Mouse (Mus musculus): ENCODE measurements around the gene Ptdss2. TPM values are rescaled to one million over a fixed set of nuclear protein-coding genes. Genes with fewer than 3 reads are reported as not detected.

The Ptdss2 gene
- polyA plus RNA-seq, 1 experiment from 2014 or later: 70.7 TPM

GRCm38 (mm10) chr7:141131904-141132755 lies 9.9 kb downstream of the Ptdss2 start:
- Histone ChIP-seq H3K9me3 (ENCODE audit: control insufficient read depth, low read length) (no peaks in the 10 kb centered on the region), H3K4me3 (ENCODE audit: low read depth, low read length) (peak overlapping the region; percentile 77), H3K27ac (ENCODE audit: low read depth, low read length) (no peak overlapping the region), H3K4me1 (ENCODE audit: control insufficient read depth, insufficient read depth, low read length) (peaks cover 9% of the 10 kb centered on the region), H3K27me3 (ENCODE audit: control insufficient read depth, insufficient read depth, low read length) (no peaks in the 10 kb centered on the region), H3K9ac (ENCODE audit: low read length) (peak overlapping the region; percentile 87), H3K36me3 (ENCODE audit: control insufficient read depth, insufficient read depth, low read length) (peaks cover 16% of the 10 kb centered on the region), H3K4me2 (peak overlapping the region; percentile 79)
- 60% methylated on average over 12 of the region's 12 CpGs for WGBS
- ATAC-seq (ENCODE audit: low FRiP score) (no peak), DNase-seq (ENCODE audit: low spot score, missing footprints) (peak; percentile 85)

GRCm38 (mm10) chr7:141141326-141141725 lies 19.1 kb downstream of the Ptdss2 start:
- no peak overlapping the region for H3K9ac ChIP-seq (ENCODE audit: low read length)
- no peak overlapping the region for H3K27ac ChIP-seq (ENCODE audit: low read depth, low read length)
- H3K4me2 ChIP-seq: no peak overlapping the region
- H3K36me3 ChIP-seq (ENCODE audit: control insufficient read depth, insufficient read depth, low read length): peaks cover 10% of the 10 kb centered on the region; the same call in 1 of the 2 replicates
- WGBS: 92% methylated on average over 4 of the region's 4 CpGs
- H3K4me3 ChIP-seq (ENCODE audit: low read depth, low read length): no peak overlapping the region
- ATAC-seq (ENCODE audit: low FRiP score) (no peak), DNase-seq (ENCODE audit: low spot score, missing footprints) (no peak)
- H3K9me3 ChIP-seq (ENCODE audit: control insufficient read depth, low read length): no peaks in the 10 kb centered on the region
- no peaks in the 10 kb centered on the region for H3K27me3 ChIP-seq (ENCODE audit: control insufficient read depth, insufficient read depth, low read length)
- no peaks in the 10 kb centered on the region for H3K4me1 ChIP-seq (ENCODE audit: control insufficient read depth, insufficient read depth, low read length)

DNA sequence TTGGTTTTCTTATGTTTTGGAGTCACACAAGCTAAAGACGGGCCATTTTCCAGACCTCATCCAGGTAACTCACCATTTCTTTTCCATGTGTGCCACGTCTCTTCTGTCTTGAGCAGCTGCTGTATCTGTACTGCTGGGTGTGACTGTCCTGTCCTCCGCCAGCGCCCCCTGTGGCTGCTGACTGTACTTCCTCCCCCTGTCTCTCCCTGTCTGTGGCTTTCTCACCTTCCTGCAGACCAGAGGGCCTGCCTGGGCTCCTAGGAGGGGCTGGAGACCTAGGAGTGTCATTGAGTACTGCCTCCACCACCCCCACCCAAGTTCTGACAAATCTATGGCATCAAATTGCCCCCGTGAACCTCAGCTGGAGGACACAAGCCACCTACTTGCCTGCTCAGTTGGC lies 20.9 kb downstream of the Ptdss2 start:
- ATAC-seq (ENCODE audit: low FRiP score) (no peak), DNase-seq (ENCODE audit: low spot score, missing footprints) (peak; percentile 86)
- H3K27me3 ChIP-seq (ENCODE audit: control insufficient read depth, insufficient read depth, low read length): no peaks in the 10 kb centered on the region
- no peak overlapping the region for H3K4me2 ChIP-seq
- H3K4me3 ChIP-seq (ENCODE audit: low read depth, low read length): no peak overlapping the region
- H3K27ac ChIP-seq (ENCODE audit: low read depth, low read length): no peak overlapping the region
- no peak overlapping the region for H3K9ac ChIP-seq (ENCODE audit: low read length)
- no peaks in the 10 kb centered on the region for H3K4me1 ChIP-seq (ENCODE audit: control insufficient read depth, insufficient read depth, low read length)
- peaks cover 4% of the 10 kb centered on the region; the same call in 1 of the 2 replicates for H3K36me3 ChIP-seq (ENCODE audit: control insufficient read depth, insufficient read depth, low read length)
- 56% methylated on average over 5 of the region's 5 CpGs for WGBS
- no peaks in the 10 kb centered on the region for H3K9me3 ChIP-seq (ENCODE audit: control insufficient read depth, low read length)

DNA sequence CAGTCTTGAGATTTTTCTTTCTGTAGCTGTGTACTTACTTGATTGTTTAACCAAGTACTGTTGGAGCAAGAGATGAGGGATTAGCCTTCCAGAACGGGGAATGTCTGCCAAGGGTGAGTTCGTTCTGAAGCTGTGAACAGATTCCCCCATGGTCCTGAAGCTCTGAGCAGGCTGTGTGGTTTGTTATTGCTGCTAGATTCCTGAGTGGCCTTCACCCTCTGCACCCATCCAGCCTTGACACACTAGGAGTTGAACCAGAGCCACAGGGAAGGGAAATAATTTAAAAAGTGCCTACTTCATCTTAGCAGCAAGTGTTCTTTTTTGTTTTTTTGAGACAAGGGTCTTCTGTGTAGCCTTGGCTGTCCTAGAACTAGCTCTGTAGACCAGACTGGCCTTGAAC lies 21.7 kb downstream of the Ptdss2 start:
- H3K9ac ChIP-seq (ENCODE audit: low read length): no peak overlapping the region
- 83% methylated on average over 2 of the region's 2 CpGs for WGBS
- H3K27me3 ChIP-seq (ENCODE audit: control insufficient read depth, insufficient read depth, low read length): no peaks in the 10 kb centered on the region
- no peak overlapping the region for H3K4me2 ChIP-seq
- no peak overlapping the region for H3K4me3 ChIP-seq (ENCODE audit: low read depth, low read length)
- H3K9me3 ChIP-seq (ENCODE audit: control insufficient read depth, low read length): no peaks in the 10 kb centered on the region
- no peaks in the 10 kb centered on the region for H3K4me1 ChIP-seq (ENCODE audit: control insufficient read depth, insufficient read depth, low read length)
- ATAC-seq (ENCODE audit: low FRiP score): no peak
- peaks cover 2% of the 10 kb centered on the region; the same call in 1 of the 2 replicates for H3K36me3 ChIP-seq (ENCODE audit: control insufficient read depth, insufficient read depth, low read length)
- no peak for DNase-seq (ENCODE audit: low spot score, missing footprints)
- no peak overlapping the region for H3K27ac ChIP-seq (ENCODE audit: low read depth, low read length)

DNA sequence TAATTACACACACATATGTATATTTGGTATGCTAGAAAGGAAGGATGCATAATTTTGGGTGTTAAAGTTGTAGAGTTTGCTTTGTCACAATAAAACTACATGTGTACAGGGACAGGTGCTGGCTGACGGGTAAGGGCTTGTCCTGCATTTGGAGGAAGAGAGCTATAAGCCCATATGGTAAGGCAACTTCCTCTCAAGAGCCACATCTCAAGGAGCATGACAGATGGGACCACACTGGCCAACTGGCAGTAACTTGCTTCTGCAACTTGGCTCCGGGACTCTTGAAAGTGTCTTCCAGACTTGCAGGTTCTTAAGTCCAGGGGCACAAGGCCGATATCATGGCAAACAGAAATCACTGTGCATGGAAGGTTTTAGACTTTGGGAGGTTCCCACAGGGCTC lies 22.5 kb downstream of the Ptdss2 start:
- 91% methylated on average over 3 of the region's 3 CpGs for WGBS
- ATAC-seq (ENCODE audit: low FRiP score): no peak
- Histone ChIP-seq H3K9ac (ENCODE audit: low read length) (no peak overlapping the region), H3K9me3 (ENCODE audit: control insufficient read depth, low read length) (no peaks in the 10 kb centered on the region), H3K4me1 (ENCODE audit: control insufficient read depth, insufficient read depth, low read length) (no peaks in the 10 kb centered on the region), H3K4me2 (no peak overlapping the region), H3K27ac (ENCODE audit: low read depth, low read length) (no peak overlapping the region), H3K36me3 (ENCODE audit: control insufficient read depth, insufficient read depth, low read length) (peaks cover 2% of the 10 kb centered on the region; the same call in 1 of the 2 replicates), H3K4me3 (ENCODE audit: low read depth, low read length) (no peak overlapping the region), H3K27me3 (ENCODE audit: control insufficient read depth, insufficient read depth, low read length) (no peaks in the 10 kb centered on the region)
- no peak for DNase-seq (ENCODE audit: low spot score, missing footprints)

- H3K4me2 ChIP-seq: no peak overlapping the region
Measured at GRCm38 (mm10) chr7:141145403-141145802, 23.2 kb downstream of the Ptdss2 start.

DNA sequence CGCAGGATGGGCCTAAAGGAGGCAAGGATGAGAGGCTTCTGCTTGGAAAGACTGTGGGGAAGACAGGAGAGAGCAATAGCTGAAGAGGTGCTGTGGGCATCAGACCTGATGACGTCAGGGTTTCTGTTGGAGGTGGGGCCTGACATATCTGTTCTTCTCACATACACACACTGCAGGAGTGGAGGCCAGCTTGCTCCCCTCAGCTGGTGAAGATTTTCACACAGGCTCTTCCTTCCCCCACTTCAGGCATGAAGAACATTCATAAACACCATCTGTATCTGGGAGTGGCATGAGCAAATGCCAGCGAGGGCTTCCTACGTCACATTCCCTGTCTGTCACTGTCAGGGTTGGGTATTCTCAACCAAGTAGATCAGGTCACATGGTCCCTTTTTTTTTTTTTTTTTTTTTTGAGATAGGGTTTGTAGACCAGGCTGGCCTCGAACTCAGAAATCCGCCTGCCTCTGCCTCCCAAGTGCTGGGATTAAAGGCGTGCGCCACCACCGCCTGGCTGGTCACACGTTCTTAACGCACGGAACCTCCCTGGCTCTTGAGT lies 23.9 kb downstream of the Ptdss2 start:
- H3K9me3 ChIP-seq (ENCODE audit: control insufficient read depth, low read length): no peaks in the 10 kb centered on the region
- ATAC-seq (ENCODE audit: low FRiP score): no peak
- H3K9ac ChIP-seq (ENCODE audit: low read length): no peak overlapping the region
- H3K4me3 ChIP-seq (ENCODE audit: low read depth, low read length): no peak overlapping the region
- DNase-seq (ENCODE audit: low spot score, missing footprints): no peak
- H3K36me3 ChIP-seq (ENCODE audit: control insufficient read depth, insufficient read depth, low read length): peaks cover 2% of the 10 kb centered on the region; the same call in 1 of the 2 replicates
- H3K27me3 ChIP-seq (ENCODE audit: control insufficient read depth, insufficient read depth, low read length): no peaks in the 10 kb centered on the region
- H3K27ac ChIP-seq (ENCODE audit: low read depth, low read length): no peak overlapping the region
- 95% methylated on average over 12 of the region's 12 CpGs for WGBS
- no peak overlapping the region for H3K4me2 ChIP-seq
- no peaks in the 10 kb centered on the region for H3K4me1 ChIP-seq (ENCODE audit: control insufficient read depth, insufficient read depth, low read length)

More at GRCm38 (mm10) chr7:141145403-141145802, 23.2 kb downstream of the Ptdss2 start:
- ATAC-seq (ENCODE audit: low FRiP score): no peak
- H3K27me3 ChIP-seq (ENCODE audit: control insufficient read depth, insufficient read depth, low read length): no peaks in the 10 kb centered on the region
- H3K27ac ChIP-seq (ENCODE audit: low read depth, low read length): no peak overlapping the region
- H3K36me3 ChIP-seq (ENCODE audit: control insufficient read depth, insufficient read depth, low read length): peaks cover 2% of the 10 kb centered on the region; the same call in 1 of the 2 replicates
- no peak overlapping the region for H3K4me3 ChIP-seq (ENCODE audit: low read depth, low read length)
- WGBS: 68% methylated on average over 1 of the region's 1 CpGs
- DNase-seq (ENCODE audit: low spot score, missing footprints): no peak
- no peaks in the 10 kb centered on the region for H3K9me3 ChIP-seq (ENCODE audit: control insufficient read depth, low read length)
- no peaks in the 10 kb centered on the region for H3K4me1 ChIP-seq (ENCODE audit: control insufficient read depth, insufficient read depth, low read length)
- no peak overlapping the region for H3K9ac ChIP-seq (ENCODE audit: low read length)

GRCm38 (mm10) chr7:141147044-141147443 lies 24.9 kb downstream of the Ptdss2 start:
- Histone ChIP-seq H3K9ac (ENCODE audit: low read length) (no peak overlapping the region), H3K27ac (ENCODE audit: low read depth, low read length) (no peak overlapping the region), H3K4me1 (ENCODE audit: control insufficient read depth, insufficient read depth, low read length) (no peaks in the 10 kb centered on the region), H3K4me2 (no peak overlapping the region), H3K4me3 (ENCODE audit: low read depth, low read length) (no peak overlapping the region), H3K9me3 (ENCODE audit: control insufficient read depth, low read length) (no peaks in the 10 kb centered on the region), H3K36me3 (ENCODE audit: control insufficient read depth, insufficient read depth, low read length) (peaks cover 2% of the 10 kb centered on the region; the same call in 1 of the 2 replicates), H3K27me3 (ENCODE audit: control insufficient read depth, insufficient read depth, low read length) (no peaks in the 10 kb centered on the region)
- ATAC-seq (ENCODE audit: low FRiP score) (no peak), DNase-seq (ENCODE audit: low spot score, missing footprints) (no peak)
- WGBS: 91% methylated on average over 6 of the region's 6 CpGs

- 80% methylated on average over 4 of the region's 4 CpGs for WGBS
- H3K4me1 ChIP-seq (ENCODE audit: control insufficient read depth, insufficient read depth, low read length): no peaks in the 10 kb centered on the region
- no peak for DNase-seq (ENCODE audit: low spot score, missing footprints)
Measured at GRCm38 (mm10) chr7:141148639-141149038, 26.5 kb downstream of the Ptdss2 start.

More at GRCm38 (mm10) chr7:141148639-141149038, 26.5 kb downstream of the Ptdss2 start:
- Histone ChIP-seq H3K4me2 (no peak overlapping the region), H3K27me3 (ENCODE audit: control insufficient read depth, insufficient read depth, low read length) (no peaks in the 10 kb centered on the region), H3K27ac (ENCODE audit: low read depth, low read length) (no peak overlapping the region), H3K9ac (ENCODE audit: low read length) (no peak overlapping the region), H3K36me3 (ENCODE audit: control insufficient read depth, insufficient read depth, low read length) (peaks cover 2% of the 10 kb centered on the region; the same call in 1 of the 2 replicates), H3K4me3 (ENCODE audit: low read depth, low read length) (no peak overlapping the region), H3K9me3 (ENCODE audit: control insufficient read depth, low read length) (no peaks in the 10 kb centered on the region)
- ATAC-seq (ENCODE audit: low FRiP score): no peak

Data from midbrain, embryonic 11.5 days (tissue).